Mouse (Mus musculus): ENCODE measurements around the gene Hs3st5.

GRCm38 (mm10) chr10:36834224-36834623, 327.6 kb downstream of the Hs3st5 start:
- TF ChIP-seq EP300 (IDR thresholded peaks at IDR 0.05): no peak
- TF ChIP-seq CTCF (IDR thresholded peaks at IDR 0.05): peak; percentile 59

All from lung, postnatal 0 days (tissue).